Mouse (Mus musculus): ENCODE measurements at regions not wholly inside any gene's neighbourhood (a gene's known extent, or its start where the extent isn't known, plus 50 kb on each side); places are given as distances from the start of the nearest gene placed in this dataset.

- no peak overlapping the region for H3K27ac ChIP-seq (ENCODE audit: insufficient read depth, low read length)
- 70% methylated on average over 1 of the region's 1 CpGs for WGBS
- H3K4me3 ChIP-seq (ENCODE audit: extremely low read depth, insufficient read depth, insufficient read length) = no peak overlapping the region
- TF ChIP-seq CTCF (IDR thresholded peaks at IDR 0.05; ENCODE audit: extremely low read depth, insufficient read depth, insufficient read length, insufficient replicate concordance) = no peak
- no peak for TF ChIP-seq POLR2A (IDR thresholded peaks at IDR 0.05; ENCODE audit: low read depth, low read length)
- DNase-seq (ENCODE audit: low read depth in 1 of 2, low spot score in 2 of 2) = no peak
- H3K4me1 ChIP-seq (ENCODE audit: control insufficient read depth, insufficient read depth, insufficient read length) = no peaks in the 10 kb centered on the region
- H3K36me3 ChIP-seq (ENCODE audit: control insufficient read depth, insufficient read depth, low read length) = no peaks in the 10 kb centered on the region
- no peaks in the 10 kb centered on the region for H3K27me3 ChIP-seq (ENCODE audit: control insufficient read depth, insufficient read depth, low read length)
Observed at GRCm38 (mm10) chr3:18731251-18731650, 783.0 kb downstream of the Cypt12 start.

GRCm38 (mm10) chr3:18731674-18732073 is 783.5 kb downstream of the Cypt12 start:
- Histone ChIP-seq H3K27ac (ENCODE audit: insufficient read depth, low read length) (no peak overlapping the region), H3K36me3 (ENCODE audit: control insufficient read depth, insufficient read depth, low read length) (no peaks in the 10 kb centered on the region), H3K4me1 (ENCODE audit: control insufficient read depth, insufficient read depth, insufficient read length) (no peaks in the 10 kb centered on the region), H3K27me3 (ENCODE audit: control insufficient read depth, insufficient read depth, low read length) (no peaks in the 10 kb centered on the region), H3K4me3 (ENCODE audit: extremely low read depth, insufficient read depth, insufficient read length) (no peak overlapping the region)
- no peak for DNase-seq (ENCODE audit: low read depth in 1 of 2, low spot score in 2 of 2)
- 55% methylated on average over 2 of the region's 2 CpGs for WGBS
- TF ChIP-seq POLR2A (IDR thresholded peaks at IDR 0.05; ENCODE audit: low read depth, low read length) = no peak
- TF ChIP-seq CTCF (IDR thresholded peaks at IDR 0.05; ENCODE audit: extremely low read depth, insufficient read depth, insufficient read length, insufficient replicate concordance) = no peak

GRCm38 (mm10) chr3:18733540-18733939 is 785.3 kb downstream of the Cypt12 start:
- H3K4me3 ChIP-seq (ENCODE audit: extremely low read depth, insufficient read depth, insufficient read length) = no peak overlapping the region
- no peak overlapping the region for H3K27ac ChIP-seq (ENCODE audit: insufficient read depth, low read length)
- 85% methylated on average over 1 of the region's 1 CpGs for WGBS
- no peaks in the 10 kb centered on the region for H3K36me3 ChIP-seq (ENCODE audit: control insufficient read depth, insufficient read depth, low read length)
- no peaks in the 10 kb centered on the region for H3K4me1 ChIP-seq (ENCODE audit: control insufficient read depth, insufficient read depth, insufficient read length)
- no peak for DNase-seq (ENCODE audit: low read depth in 1 of 2, low spot score in 2 of 2)
- no peaks in the 10 kb centered on the region for H3K27me3 ChIP-seq (ENCODE audit: control insufficient read depth, insufficient read depth, low read length)
- TF ChIP-seq POLR2A (IDR thresholded peaks at IDR 0.05; ENCODE audit: low read depth, low read length) (no peak), CTCF (IDR thresholded peaks at IDR 0.05; ENCODE audit: extremely low read depth, insufficient read depth, insufficient read length, insufficient replicate concordance) (no peak)

DNA sequence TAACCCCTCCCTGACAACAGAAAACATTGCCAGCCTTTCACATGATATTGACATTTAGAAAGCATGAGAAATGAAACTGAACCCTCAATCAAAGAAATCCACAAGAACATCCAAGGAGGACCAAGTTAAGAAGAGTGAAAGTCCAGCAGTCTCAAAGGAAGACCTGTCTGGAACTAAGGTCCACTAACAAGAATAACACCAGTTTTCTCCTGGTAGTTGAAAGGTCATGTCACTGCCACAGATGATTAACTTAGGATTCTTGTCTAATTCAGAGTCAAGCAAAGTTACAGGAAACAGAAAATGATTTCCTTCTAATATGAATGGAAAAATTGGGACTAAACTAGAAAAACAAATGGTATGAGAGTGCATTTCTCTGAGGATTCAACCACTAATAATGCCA is 790.7 kb downstream of the Cypt12 start:
- no peak for DNase-seq (ENCODE audit: low read depth in 1 of 2, low spot score in 2 of 2)
- H3K4me3 ChIP-seq (ENCODE audit: extremely low read depth, insufficient read depth, insufficient read length) = no peak overlapping the region
- TF ChIP-seq POLR2A (IDR thresholded peaks at IDR 0.05; ENCODE audit: low read depth, low read length) (no peak), CTCF (IDR thresholded peaks at IDR 0.05; ENCODE audit: extremely low read depth, insufficient read depth, insufficient read length, insufficient replicate concordance) (no peak)
- no peaks in the 10 kb centered on the region for H3K4me1 ChIP-seq (ENCODE audit: control insufficient read depth, insufficient read depth, insufficient read length)
- no peak overlapping the region for H3K27ac ChIP-seq (ENCODE audit: insufficient read depth, low read length)
- no peaks in the 10 kb centered on the region for H3K36me3 ChIP-seq (ENCODE audit: control insufficient read depth, insufficient read depth, low read length)
- H3K27me3 ChIP-seq (ENCODE audit: control insufficient read depth, insufficient read depth, low read length) = no peaks in the 10 kb centered on the region

- Histone ChIP-seq H3K4me1 (ENCODE audit: control insufficient read depth, insufficient read depth, insufficient read length) (no peaks in the 10 kb centered on the region), H3K4me3 (ENCODE audit: extremely low read depth, insufficient read depth, insufficient read length) (no peak overlapping the region), H3K27me3 (ENCODE audit: control insufficient read depth, insufficient read depth, low read length) (no peaks in the 10 kb centered on the region), H3K36me3 (ENCODE audit: control insufficient read depth, insufficient read depth, low read length) (no peaks in the 10 kb centered on the region), H3K27ac (ENCODE audit: insufficient read depth, low read length) (no peak overlapping the region)
- no peak for DNase-seq (ENCODE audit: low read depth in 1 of 2, low spot score in 2 of 2)
- no peak for TF ChIP-seq CTCF (IDR thresholded peaks at IDR 0.05; ENCODE audit: extremely low read depth, insufficient read depth, insufficient read length, insufficient replicate concordance)
- TF ChIP-seq POLR2A (IDR thresholded peaks at IDR 0.05; ENCODE audit: low read depth, low read length) = no peak
- WGBS = 82% methylated on average over 4 of the region's 4 CpGs
Observed at GRCm38 (mm10) chr3:18740344-18740743, 792.1 kb downstream of the Cypt12 start.

GRCm38 (mm10) chr3:18743474-18743873 is 795.3 kb downstream of the Cypt12 start:
- TF ChIP-seq CTCF (IDR thresholded peaks at IDR 0.05; ENCODE audit: extremely low read depth, insufficient read depth, insufficient read length, insufficient replicate concordance) (no peak), POLR2A (IDR thresholded peaks at IDR 0.05; ENCODE audit: low read depth, low read length) (no peak)
- 85% methylated on average over 2 of the region's 2 CpGs for WGBS
- no peak overlapping the region for H3K4me3 ChIP-seq (ENCODE audit: extremely low read depth, insufficient read depth, insufficient read length)

DNA sequence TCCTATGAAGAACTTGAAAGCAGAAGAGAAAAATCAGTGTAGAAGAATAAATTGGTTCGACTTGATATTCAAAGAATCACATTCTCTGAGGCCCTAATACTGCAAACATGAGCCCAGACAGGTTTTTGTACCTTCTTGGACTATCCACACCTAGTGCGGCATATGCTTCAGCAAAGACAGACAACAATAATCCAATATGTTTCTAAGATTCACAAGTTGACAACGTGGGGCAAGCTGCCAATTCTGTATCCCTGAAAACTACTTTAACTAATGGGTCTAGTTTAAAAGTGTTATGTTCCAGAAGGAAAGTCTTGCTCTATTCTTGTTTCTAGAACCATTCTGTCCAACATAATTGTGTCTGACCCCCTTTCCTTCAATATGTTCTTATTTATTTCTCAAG is 796.0 kb downstream of the Cypt12 start:
- no peak overlapping the region for H3K27ac ChIP-seq (ENCODE audit: insufficient read depth, low read length)
- 83% methylated on average over 3 of the region's 3 CpGs for WGBS
- H3K27me3 ChIP-seq (ENCODE audit: control insufficient read depth, insufficient read depth, low read length) = no peaks in the 10 kb centered on the region
- TF ChIP-seq CTCF (IDR thresholded peaks at IDR 0.05; ENCODE audit: extremely low read depth, insufficient read depth, insufficient read length, insufficient replicate concordance) (no peak), POLR2A (IDR thresholded peaks at IDR 0.05; ENCODE audit: low read depth, low read length) (no peak)
- no peaks in the 10 kb centered on the region for H3K36me3 ChIP-seq (ENCODE audit: control insufficient read depth, insufficient read depth, low read length)
- no peak overlapping the region for H3K4me3 ChIP-seq (ENCODE audit: extremely low read depth, insufficient read depth, insufficient read length)
- no peaks in the 10 kb centered on the region for H3K4me1 ChIP-seq (ENCODE audit: control insufficient read depth, insufficient read depth, insufficient read length)
- no peak for DNase-seq (ENCODE audit: low read depth in 1 of 2, low spot score in 2 of 2)

More at GRCm38 (mm10) chr3:18743474-18743873, 795.3 kb downstream of the Cypt12 start:
- H3K4me1 ChIP-seq (ENCODE audit: control insufficient read depth, insufficient read depth, insufficient read length) = no peaks in the 10 kb centered on the region
- no peaks in the 10 kb centered on the region for H3K27me3 ChIP-seq (ENCODE audit: control insufficient read depth, insufficient read depth, low read length)
- DNase-seq (ENCODE audit: low read depth in 1 of 2, low spot score in 2 of 2) = no peak
- H3K27ac ChIP-seq (ENCODE audit: insufficient read depth, low read length) = no peak overlapping the region
- H3K36me3 ChIP-seq (ENCODE audit: control insufficient read depth, insufficient read depth, low read length) = no peaks in the 10 kb centered on the region

Data from spleen, adult 2 months (tissue).